Mouse (Mus musculus) forebrain, embryonic 14.5 days (tissue): Measurements from ENCODE around the gene Sf3a2. TPM values are rescaled to one million over a fixed set of nuclear protein-coding genes. Genes with fewer than 3 reads are reported as not detected.

Experiments
- ATAC-seq: fragments of 200-750 bp; cut with Nextera tagmentation; 2 replicates; pipeline ENCODE4 v1.8.0; 2017; ENCODE audit warnings: mild to moderate bottlenecking, moderate library complexity
- DNase-seq: peaks from one replicate; pipeline ENCODE4 v3.0.0-alpha.2; 2015; ENCODE audit warnings: low spot score
- H3K27ac ChIP-seq: fragments of 300-500 bp; sonication (generic); 2 replicates; pipeline ENCODE4 v1.5.1; 2014; ENCODE audit warnings: low read depth, mild to moderate bottlenecking, control low read depth, low read length, moderate library complexity
- H3K27me3 ChIP-seq: fragments of 300-500 bp; sonication (generic); replicated peaks from 2 replicates; pipeline ENCODE4 v1.6.1; 2014; ENCODE audit warnings: low read length, control low read depth, mixed read lengths; ENCODE audit not compliant: control insufficient read depth, insufficient read depth
- H3K36me3 ChIP-seq: fragments of 300-500 bp; sonication (generic); 2 replicates; pipeline ENCODE4 v1.6.1; 2014; ENCODE audit warnings: low read length, control low read depth; ENCODE audit not compliant: control insufficient read depth, insufficient read depth
- H3K4me1 ChIP-seq: fragments of 300-500 bp; sonication (generic); 2 replicates; pipeline ENCODE4 v1.6.1; 2014; ENCODE audit warnings: antibody characterized with exemption, low read length, control low read depth; ENCODE audit not compliant: control insufficient read depth, insufficient read depth
- H3K4me2 ChIP-seq: fragments of 300-500 bp; sonication (generic); 2 replicates; pipeline ENCODE4 v1.6.1; 2014; ENCODE audit warnings: mild to moderate bottlenecking, control low read depth, low read length
- H3K4me3 ChIP-seq: fragments of 300-500 bp; sonication (generic); 2 replicates; pipeline ENCODE4 v1.5.1; 2014; ENCODE audit warnings: low read depth, low read length, control low read depth
- H3K9ac ChIP-seq: fragments of 300-500 bp; sonication (generic); 2 replicates; pipeline ENCODE4 v1.6.1; 2014; ENCODE audit warnings: mild to moderate bottlenecking, low read length, control low read depth, moderate library complexity
- H3K9me3 ChIP-seq: fragments of 300-500 bp; sonication (generic); replicated peaks from 2 replicates; pipeline ENCODE4 v1.6.1; 2016; ENCODE audit warnings: low read length, control low read depth, mixed read lengths; ENCODE audit not compliant: control insufficient read depth
- WGBS: fragments of 180-500 bp; shearing (Covaris S2); extraction: QIAGEN DNeasy Blood & Tissue Kit; methylation state at CpG from one replicate; pipeline ENCODE4 v1.1.7; 2014; 5-methylcytosine and 5-hydroxymethylcytosine counted together
- polyA plus RNA-seq: library from polyadenylated mRNA; unstranded; fragments of >200 nt; fragmentation: Nextera tagmentation; extraction: Ambion mirVana; gene quantifications from 2 replicates; pipeline ENCODE4 v1.2.1, GENCODE M21; 2014

Sf3a2 gene
- polyA plus RNA-seq, 1 experiment from 2014 or later, result 66.6 TPM

DNA sequence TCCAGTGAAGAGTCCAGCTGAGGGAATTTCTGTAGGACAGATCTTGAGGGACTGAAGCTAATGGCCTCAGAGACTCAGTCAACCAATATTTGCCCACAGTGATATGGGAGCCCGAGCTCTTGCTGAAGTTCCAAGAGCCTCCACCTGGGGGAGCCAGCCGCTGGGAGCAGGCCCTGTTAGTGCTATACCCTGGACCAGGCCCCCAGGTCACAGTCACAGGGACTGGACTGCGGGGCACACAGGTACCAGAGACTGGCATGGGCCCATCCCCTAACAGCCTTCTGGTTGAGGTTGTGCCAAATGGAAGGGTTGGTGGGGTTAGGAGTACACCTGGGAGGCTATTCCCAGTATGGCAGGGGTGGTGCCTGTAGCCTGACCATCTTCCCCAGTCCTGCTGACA lies 7.9 kb downstream of the Sf3a2 start:
- ATAC-seq, result 0 out of 2 replicates have a peak, but pooled peaks have one; percentile 21
- WGBS, result 21% methylated on average over 3 of the region's 3 CpGs
- Histone ChIP-seq H3K27me3 (peaks cover 17% of the 10 kb centered on the region), H3K36me3 (peaks cover 45% of the 10 kb centered on the region), H3K4me2 (no peak overlapping the region), H3K4me3 (no peak overlapping the region), H3K27ac (no peak overlapping the region), H3K4me1 (peaks cover 12% of the 10 kb centered on the region), H3K9me3 (no peaks in the 10 kb centered on the region), H3K9ac (no peak overlapping the region)
- DNase-seq, result peak; percentile 51

DNA sequence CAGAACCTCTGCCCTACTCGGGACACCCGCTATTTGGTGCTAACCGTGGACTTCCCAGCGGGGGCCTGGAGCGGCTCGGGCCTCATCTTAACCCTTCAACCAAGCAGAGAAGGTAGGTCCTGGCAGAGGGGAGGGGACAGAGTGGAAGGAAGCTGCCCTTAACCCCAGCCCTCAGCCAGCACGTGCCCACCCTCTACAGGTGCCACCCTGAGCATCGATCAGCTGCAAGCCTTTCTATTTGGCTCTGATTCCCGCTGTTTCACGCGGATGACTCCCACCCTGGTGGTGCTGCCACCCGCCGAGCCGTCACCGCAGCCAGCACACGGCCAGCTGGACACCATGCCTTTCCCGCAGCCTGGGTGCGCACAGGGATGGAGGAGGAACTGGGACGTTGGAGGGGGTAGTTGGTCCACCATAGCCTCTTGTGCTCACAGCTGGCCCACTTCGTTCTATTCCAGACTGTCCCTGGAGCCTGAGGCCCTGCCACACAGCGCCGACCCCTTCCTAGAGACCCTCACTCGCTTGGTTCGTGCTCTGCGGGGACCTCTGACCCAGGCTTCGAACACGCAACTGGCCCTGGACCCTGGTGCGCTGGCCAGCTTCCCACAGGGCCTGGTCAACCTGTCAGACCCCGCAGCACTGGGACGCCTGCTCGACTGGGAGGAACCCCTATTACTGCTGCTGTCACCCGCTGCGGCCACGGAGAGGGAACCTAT lies 8.5 kb downstream of the Sf3a2 start:
- Histone ChIP-seq H3K27ac (peak overlapping the region; percentile 80), H3K36me3 (peaks cover 40% of the 10 kb centered on the region), H3K9ac (peak overlapping the region; percentile 74), H3K4me3 (peak overlapping the region; percentile 43), H3K9me3 (no peaks in the 10 kb centered on the region), H3K4me2 (peak overlapping the region; percentile 94), H3K4me1 (peaks cover 12% of the 10 kb centered on the region), H3K27me3 (peaks cover 17% of the 10 kb centered on the region)
- DNase-seq (no peak), ATAC-seq (peak; percentile 7; the same call in 1 of the 2 replicates)
- WGBS, result 48% methylated on average over 34 of the region's 34 CpGs

DNA sequence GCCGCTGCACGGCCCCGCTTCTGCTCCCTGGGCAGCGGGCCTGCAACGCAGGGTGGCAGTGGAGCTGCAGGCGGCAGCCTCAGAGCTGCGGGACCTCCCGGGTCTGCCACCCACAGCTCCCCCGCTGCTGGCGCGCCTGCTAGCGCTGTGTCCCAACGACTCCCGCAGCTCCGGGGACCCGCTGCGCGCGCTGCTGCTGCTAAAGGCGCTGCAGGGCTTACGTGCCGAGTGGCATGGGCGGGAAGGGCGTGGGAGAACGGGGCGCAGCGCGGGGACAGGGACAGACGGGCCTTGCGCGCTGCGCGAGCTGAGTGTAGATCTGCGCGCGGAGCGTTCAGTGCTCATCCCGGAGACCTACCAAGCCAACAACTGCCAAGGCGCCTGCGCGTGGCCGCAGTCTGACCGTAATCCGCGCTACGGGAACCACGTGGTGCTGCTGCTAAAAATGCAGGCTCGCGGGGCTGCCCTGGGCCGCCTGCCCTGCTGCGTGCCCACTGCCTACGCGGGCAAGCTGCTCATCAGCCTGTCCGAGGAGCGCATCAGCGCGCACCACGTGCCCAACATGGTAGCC lies 9.1 kb downstream of the Sf3a2 start:
- H3K4me3 ChIP-seq, result peak overlapping the region; percentile 43
- peak overlapping the region; percentile 80 for H3K27ac ChIP-seq
- ATAC-seq (peak; percentile 86), DNase-seq (peak; percentile 88)
- H3K4me2 ChIP-seq, result peak overlapping the region; percentile 94
- peak overlapping the region; percentile 74 for H3K9ac ChIP-seq
- WGBS, result 2% methylated on average over 58 of the region's 58 CpGs
- H3K27me3 ChIP-seq, result peaks cover 17% of the 10 kb centered on the region
- no peaks in the 10 kb centered on the region for H3K9me3 ChIP-seq
- peaks cover 12% of the 10 kb centered on the region for H3K4me1 ChIP-seq
- H3K36me3 ChIP-seq, result peaks cover 33% of the 10 kb centered on the region

DNA sequence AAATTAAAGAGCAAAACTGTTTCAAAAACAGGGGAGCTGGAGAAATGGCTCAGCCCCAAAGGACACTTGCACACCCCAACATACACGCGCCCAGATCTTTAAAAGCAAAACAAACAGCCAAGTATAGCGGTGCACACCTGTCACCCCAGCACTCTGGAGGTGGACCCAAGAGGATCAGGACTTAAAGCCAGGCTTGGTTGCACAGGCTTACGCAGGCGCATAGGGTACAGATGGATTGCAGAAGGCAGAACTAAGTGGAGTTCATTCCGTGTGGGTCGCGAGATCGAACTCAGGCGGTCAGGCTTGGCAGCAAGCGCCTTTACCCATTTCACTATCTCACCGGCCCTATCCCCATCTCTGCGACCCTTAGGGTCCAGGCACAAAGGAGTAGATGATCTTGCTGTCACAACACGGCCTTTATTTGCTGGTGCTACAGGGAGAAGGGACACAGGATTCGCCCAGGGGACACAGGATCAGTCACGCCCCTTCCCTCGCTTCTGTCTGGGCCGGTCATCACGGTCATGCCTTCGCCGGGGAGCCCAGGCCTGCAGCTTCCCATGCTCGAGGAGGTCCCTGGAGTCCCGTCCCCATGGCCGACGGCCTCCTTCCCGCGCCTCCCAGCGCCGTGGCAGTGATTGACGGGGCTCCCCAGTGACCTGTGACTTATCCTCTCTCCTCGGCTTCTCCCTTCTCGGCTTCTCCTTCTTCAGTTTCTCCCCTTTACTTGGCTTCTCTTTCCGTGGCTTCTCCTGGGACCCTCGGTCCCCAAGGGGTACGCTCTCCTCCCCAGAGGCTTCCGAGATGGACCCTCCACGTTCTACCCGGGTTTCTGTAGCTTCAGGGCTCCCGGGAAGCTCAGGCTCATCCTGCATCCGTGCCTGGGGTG lies 10.3 kb downstream of the Sf3a2 start:
- Histone ChIP-seq H3K4me2 (0 out of 2 replicates have a peak overlapping the region, but pooled peaks have one; percentile 6), H3K4me1 (peaks cover 12% of the 10 kb centered on the region), H3K9ac (no peak overlapping the region), H3K36me3 (peaks cover 21% of the 10 kb centered on the region), H3K4me3 (no peak overlapping the region), H3K27ac (no peak overlapping the region), H3K9me3 (no peaks in the 10 kb centered on the region), H3K27me3 (peaks cover 17% of the 10 kb centered on the region)
- no peak for DNase-seq
- no peak for ATAC-seq
- WGBS, result 17% methylated on average over 40 of the region's 40 CpGs

DNA sequence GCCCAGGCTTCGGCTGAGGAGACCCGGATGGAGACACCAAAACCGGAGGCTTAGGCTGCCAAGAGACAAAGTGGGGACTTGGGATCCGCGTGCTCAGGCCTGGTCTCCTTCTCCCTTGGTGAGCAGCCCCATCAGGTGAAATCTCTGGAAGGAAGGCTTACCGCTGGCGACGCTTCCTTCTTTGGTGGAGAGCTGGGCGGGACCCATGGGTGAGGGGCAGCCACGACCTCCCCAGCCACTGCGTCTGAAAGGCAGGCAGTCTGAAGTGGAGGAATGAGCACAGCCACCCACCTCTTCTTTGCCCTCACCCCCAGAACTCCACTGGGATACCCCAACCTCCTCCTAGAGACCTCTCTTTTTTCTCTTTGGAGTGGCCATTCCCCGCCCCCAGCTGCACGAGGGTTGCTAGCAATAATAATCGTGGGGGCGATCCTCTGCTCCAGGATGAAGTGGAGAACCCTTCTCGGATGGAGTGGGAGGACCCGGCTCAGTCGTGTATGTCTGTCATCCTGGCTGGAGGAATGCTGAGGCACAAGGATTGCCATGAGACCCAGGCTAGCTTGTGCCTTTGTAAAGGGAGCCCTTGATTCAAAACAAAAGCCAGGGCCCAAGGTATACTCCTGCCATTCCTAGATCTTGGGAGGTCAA lies 11.1 kb downstream of the Sf3a2 start:
- Histone ChIP-seq H3K9ac (no peak overlapping the region), H3K4me3 (no peak overlapping the region), H3K9me3 (no peaks in the 10 kb centered on the region), H3K36me3 (peaks cover 14% of the 10 kb centered on the region), H3K4me2 (0 out of 2 replicates have a peak overlapping the region, but pooled peaks have one; percentile 6), H3K27ac (no peak overlapping the region), H3K27me3 (peaks cover 17% of the 10 kb centered on the region), H3K4me1 (peaks cover 12% of the 10 kb centered on the region)
- ATAC-seq, result no peak
- no peak for DNase-seq
- WGBS, result 8% methylated on average over 18 of the region's 18 CpGs

DNA sequence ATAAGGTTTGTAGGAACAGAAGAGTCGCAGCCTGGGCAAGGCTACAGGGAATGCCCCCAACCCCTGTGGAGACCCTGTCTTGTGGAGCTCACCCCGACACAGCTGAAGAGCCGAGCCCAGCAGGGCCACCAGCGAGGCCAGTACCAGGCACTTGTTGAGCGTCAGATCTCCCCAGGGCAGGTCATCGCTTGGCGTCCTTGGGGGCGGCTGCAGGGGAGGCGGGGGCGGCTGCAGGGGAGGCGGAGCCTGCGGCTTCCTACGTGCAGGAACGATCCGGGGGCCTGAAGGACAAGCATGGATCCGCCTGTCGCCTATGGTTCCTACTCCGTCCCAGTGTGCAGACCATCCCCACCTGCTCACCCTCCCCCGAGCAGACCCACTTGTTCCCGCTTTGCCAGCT lies 12.1 kb downstream of the Sf3a2 start:
- Histone ChIP-seq H3K36me3 (peaks cover 4% of the 10 kb centered on the region), H3K4me3 (no peak overlapping the region), H3K9me3 (no peaks in the 10 kb centered on the region), H3K4me2 (no peak overlapping the region), H3K27me3 (peaks cover 17% of the 10 kb centered on the region), H3K4me1 (peaks cover 12% of the 10 kb centered on the region), H3K9ac (no peak overlapping the region), H3K27ac (no peak overlapping the region)
- WGBS, result 3% methylated on average over 7 of the region's 20 CpGs
- ATAC-seq (no peak), DNase-seq (no peak)

DNA sequence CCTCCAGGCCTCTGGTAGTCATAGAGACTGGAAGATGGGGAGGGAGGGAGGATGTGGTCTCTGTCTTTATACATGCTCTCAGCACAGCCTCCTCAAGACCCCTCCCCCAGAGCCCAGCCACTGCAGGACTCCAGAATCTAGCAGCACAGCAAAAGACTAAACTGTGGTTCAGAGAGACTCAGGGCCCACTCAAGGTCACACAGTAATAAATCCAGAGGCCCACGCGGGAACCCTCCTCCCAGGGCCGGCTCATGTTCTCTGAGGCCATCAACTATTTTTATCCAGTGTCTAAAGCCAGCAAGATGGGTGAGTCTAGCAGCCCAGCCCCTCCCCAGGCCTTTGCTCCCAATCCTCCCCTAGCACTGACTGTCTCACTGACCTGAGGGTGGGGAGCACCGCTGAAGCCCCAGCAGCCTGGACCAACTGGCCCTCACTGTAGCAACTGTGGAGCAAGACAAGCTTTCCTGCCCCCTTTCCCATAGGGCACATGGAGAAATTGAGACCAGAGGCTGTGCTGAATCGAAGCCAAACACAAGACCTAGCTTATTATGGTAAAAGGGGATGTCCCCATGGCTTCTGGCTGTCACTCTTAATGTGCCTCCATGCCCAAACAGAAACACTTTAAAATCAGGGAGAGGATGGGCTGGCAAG lies 14.5 kb downstream of the Sf3a2 start:
- H3K36me3 ChIP-seq, result no peaks in the 10 kb centered on the region
- H3K9ac ChIP-seq, result no peak overlapping the region; the same call in 1 of the 2 replicates
- no peak overlapping the region for H3K27ac ChIP-seq
- H3K4me1 ChIP-seq, result peaks cover 6% of the 10 kb centered on the region; the same call in 1 of the 2 replicates
- DNase-seq (no peak), ATAC-seq (no peak)
- 67% methylated on average over 5 of the region's 5 CpGs for WGBS
- no peak overlapping the region for H3K4me2 ChIP-seq
- no peaks in the 10 kb centered on the region for H3K9me3 ChIP-seq
- H3K4me3 ChIP-seq, result no peak overlapping the region
- H3K27me3 ChIP-seq, result peaks cover 17% of the 10 kb centered on the region

GRCm38 (mm10) chr10:80813366-80813765 lies 15.4 kb downstream of the Sf3a2 start, which contains the start of gene Jsrp1:
Jsrp1 (minus strand) TSS chr10:80813498.
- Histone ChIP-seq H3K9ac (no peak within 1 kb of the TSS; the same call in 1 of the 2 replicates), H3K4me2 (no peak within 1 kb of the TSS), H3K4me3 (no peak within 1 kb of the TSS), H3K27me3 (peaks cover 12% of the 10 kb centered on the region), H3K36me3 (no peaks in the 10 kb centered on the region), H3K9me3 (no peaks in the 10 kb centered on the region), H3K27ac (no peak within 1 kb of the TSS), H3K4me1 (peaks cover 3% of the 10 kb centered on the region; the same call in 1 of the 2 replicates)
- ATAC-seq (no peak), DNase-seq (no peak)
- WGBS, result 76% methylated on average over 4 of the region's 4 CpGs
